Comparison of ENCODE assay signal across 7 mouse cellular contexts in genomic region chr11:107275902-107276301, GRCm38 (mm10).
DNase-seq lines count a peak whose midpoint lies in the region; ATAC-seq lines count a peak whose summit lies in the region.

No protein-coding gene starts in this region.

- H3K9me3 ChIP-seq in intestine, embryonic 15.5 days: no peaks in the 10 kb centered on the region
- no peaks in the 10 kb centered on the region for H3K9me3 ChIP-seq in liver, embryonic 13.5 days (replicated peaks)

- H3K4me3 ChIP-seq in intestine, embryonic 15.5 days (replicated peaks): no peak overlapping the region
- H3K4me3 ChIP-seq in liver, embryonic 13.5 days (replicated peaks): no peak overlapping the region

- no peak overlapping the region for H3K4me2 ChIP-seq in intestine, embryonic 15.5 days (replicated peaks)
- no peak overlapping the region for H3K4me2 ChIP-seq in liver, embryonic 13.5 days

- peak; percentile 32 to 43 for DNase-seq in B cell, adult 2 months
- DNase-seq in ES-CJ7 (ENCODE audit: low read depth, low spot score): peak; percentile 83
- DNase-seq in cerebellum, adult 11-12 months: peak; percentile 74
- DNase-seq in liver, embryonic 13.5 days: no peak
- DNase-seq in retina, adult 2 months (ENCODE audit: low read depth, low spot score): peak; percentile 51

- no peak overlapping the region for H3K27ac ChIP-seq in intestine, embryonic 15.5 days
- H3K27ac ChIP-seq in liver, embryonic 13.5 days: no peak overlapping the region

- no peaks in the 10 kb centered on the region for H3K36me3 ChIP-seq in intestine, embryonic 15.5 days
- no peaks in the 10 kb centered on the region for H3K36me3 ChIP-seq in liver, embryonic 13.5 days

- H3K27me3 ChIP-seq in intestine, embryonic 15.5 days (replicated peaks): no peaks in the 10 kb centered on the region
- no peaks in the 10 kb centered on the region for H3K27me3 ChIP-seq in liver, embryonic 13.5 days

- no peak overlapping the region for H3K9ac ChIP-seq in intestine, embryonic 15.5 days
- no peak overlapping the region for H3K9ac ChIP-seq in liver, embryonic 13.5 days

- H3K4me1 ChIP-seq in intestine, embryonic 15.5 days (replicated peaks): peaks cover 14% of the 10 kb centered on the region
- H3K4me1 ChIP-seq in liver, embryonic 13.5 days (replicated peaks): peaks cover 33% of the 10 kb centered on the region

- peak; percentile 64; the same call in 1 of the 2 replicates for ATAC-seq in frontal cortex, adult (ENCODE audit: low TSS enrichment)
- peak; percentile 61; the same call in 1 of the 2 replicates for ATAC-seq in intestine, embryonic 15.5 days
- ATAC-seq in liver, embryonic 13.5 days (ENCODE audit: low read depth): peak; percentile 45; the same call in 1 of the 2 replicates

- 16% methylated on average over 6 of the region's 6 CpGs for WGBS in intestine, embryonic 15.5 days
- 51% methylated on average over 6 of the region's 6 CpGs for WGBS in liver, embryonic 13.5 days (ENCODE audit: insufficient replicate concordance)
